Mouse (Mus musculus) olfactory bulb, adult 2 months (tissue): ENCODE data around the gene Mat1a. TPM values are rescaled to one million over a fixed set of nuclear protein-coding genes. Genes with fewer than 3 reads are reported as not detected.

ENCODE experiments used
- H3K27ac ChIP-seq: fragments of 200-500 bp; 2 replicates; pipeline ENCODE4 v1.5.1; 2012; ENCODE audit warnings: low read depth, low read length; ENCODE audit not compliant: insufficient read depth
- H3K4me1 ChIP-seq: fragments of 200-500 bp; 2 replicates; pipeline ENCODE4 v1.6.1; 2012; ENCODE audit warnings: low read length; ENCODE audit not compliant: control insufficient read depth, insufficient read depth
- H3K4me3 ChIP-seq: fragments of 200-500 bp; 2 replicates; pipeline ENCODE4 v1.5.1; 2012; ENCODE audit warnings: mild to moderate bottlenecking, low read depth, low read length, moderate library complexity; ENCODE audit not compliant: insufficient read depth
- CTCF ChIP-seq: fragments of 200-500 bp; IDR thresholded peaks from 2 replicates; pipeline ENCODE4 v1.5.1; 2012; ENCODE audit warnings: low read depth, mild to moderate bottlenecking, low read length, moderate library complexity; ENCODE audit not compliant: insufficient read depth
- POLR2A ChIP-seq: fragments of 200-500 bp; IDR thresholded peaks from 2 replicates; pipeline ENCODE4 v1.6.1; 2012; ENCODE audit warnings: mild to moderate bottlenecking, low read depth, low read length, moderate library complexity; ENCODE audit not compliant: insufficient read depth
- WGBS: fragments of 180-500 bp; shearing (Covaris S2); methylation state at CpG from one replicate; pipeline ENCODE4 v1.1.7; 2018; 5-methylcytosine and 5-hydroxymethylcytosine counted together
- polyA plus RNA-seq: library from polyadenylated mRNA; stranded (reverse); fragments of >200 nt; gene quantifications from 2 replicates; pipeline ENCODE4 v1.2.4, GENCODE M21; 2012; ENCODE audit warnings: low replicate concordance; ENCODE audit not compliant: missing spikeins, insufficient read depth, insufficient read length

Gene Mat1a
- polyA plus RNA-seq, 1 experiment: not detected

DNA sequence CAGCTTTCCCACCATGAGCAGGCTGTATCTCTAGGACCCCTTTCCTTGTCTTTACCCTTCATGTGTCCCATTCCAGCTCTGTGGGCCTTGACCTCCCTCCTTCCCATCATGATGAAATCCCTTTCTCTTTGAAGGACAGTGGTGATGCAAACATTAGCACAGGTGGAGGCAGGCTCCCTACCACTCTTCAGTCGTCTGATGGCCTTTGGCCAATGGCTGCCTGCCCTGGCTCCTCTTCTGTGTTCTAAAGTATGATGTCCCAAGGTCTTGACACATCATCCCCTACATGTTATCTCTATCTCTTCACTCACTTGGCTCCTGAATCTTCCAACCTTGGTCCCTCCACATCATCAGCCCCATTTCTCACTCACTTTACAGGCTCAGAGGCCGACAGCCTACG is 11.4 kb downstream of the Mat1a start:
- Histone ChIP-seq H3K4me1 (no peaks in the 10 kb centered on the region), H3K4me3 (no peak overlapping the region), H3K27ac (no peak overlapping the region)
- no peak for TF ChIP-seq CTCF
- no peak for TF ChIP-seq POLR2A
- 78% methylated on average over 3 of the region's 3 CpGs for WGBS

DNA sequence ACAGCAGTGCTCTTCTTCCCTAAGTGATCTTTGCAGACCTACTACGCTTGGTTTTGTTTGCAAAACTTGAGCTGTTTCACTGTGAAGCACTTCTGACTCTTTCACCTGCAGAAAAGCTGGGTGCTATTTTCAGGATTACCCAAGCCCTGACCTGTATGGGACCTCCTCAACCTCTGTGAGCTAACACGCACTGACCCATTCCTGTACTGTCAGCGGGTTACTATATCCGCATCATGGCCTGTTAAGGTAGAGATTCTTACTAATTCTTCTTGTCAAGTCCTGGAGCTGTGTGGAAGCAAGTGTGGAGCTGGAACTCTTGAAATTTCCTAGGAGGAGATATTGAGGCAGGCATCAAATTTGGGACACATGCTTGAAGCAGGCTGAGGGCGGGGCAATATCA is 19.8 kb downstream of the Mat1a start:
- no peak overlapping the region for H3K27ac ChIP-seq
- H3K4me1 ChIP-seq: no peaks in the 10 kb centered on the region
- TF ChIP-seq POLR2A (no peak), CTCF (no peak)
- H3K4me3 ChIP-seq: no peak overlapping the region
- WGBS: 87% methylated on average over 5 of the region's 5 CpGs

DNA sequence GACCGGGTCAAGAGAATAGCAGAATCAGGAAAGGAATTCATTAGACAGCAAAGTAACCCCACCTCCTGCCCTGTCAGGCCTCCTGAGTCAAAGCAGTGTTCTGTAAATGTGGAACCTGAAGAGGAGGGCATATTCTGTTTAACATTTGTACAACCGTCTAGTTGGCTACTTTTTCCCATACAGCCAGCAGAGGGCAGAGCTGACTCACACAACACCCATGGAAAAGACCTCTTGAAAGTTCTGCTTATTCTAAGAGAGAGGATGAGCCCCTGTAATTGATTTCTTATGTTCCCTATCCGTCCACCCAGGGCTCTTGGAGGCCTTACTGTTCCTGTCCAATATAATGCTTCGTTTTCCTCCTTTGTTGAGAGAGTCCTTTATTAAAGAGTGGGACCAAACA is 23.2 kb downstream of the Mat1a start:
- 21% methylated on average over 4 of the region's 4 CpGs for WGBS
- TF ChIP-seq POLR2A (no peak), CTCF (no peak)

DNA sequence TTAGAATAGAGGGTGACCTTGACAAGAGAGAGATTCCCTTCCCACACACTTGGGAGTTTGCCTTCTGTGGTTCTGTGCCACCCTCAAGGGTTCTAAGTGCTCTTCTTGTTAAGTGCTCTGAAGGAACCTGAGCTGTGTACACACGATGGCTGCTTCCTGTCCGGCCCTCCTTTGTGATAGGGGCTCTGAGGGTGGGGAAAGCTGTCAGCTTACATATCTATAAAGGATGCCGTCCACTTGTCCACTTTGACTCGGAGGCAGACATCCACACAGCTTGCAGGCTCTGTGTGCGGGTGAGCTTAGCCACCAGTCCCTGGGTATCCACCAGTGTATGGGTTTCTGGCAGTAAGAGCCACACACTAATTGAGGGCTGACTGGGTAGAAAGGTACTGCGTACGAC is 26.7 kb downstream of the Mat1a start, which contains the start of gene Sftpa1:
Sftpa1 (plus strand) TSS at position 243 of the 400 bp plus-strand sequence.
- no peak for TF ChIP-seq POLR2A
- TF ChIP-seq CTCF: no peak
- 87% methylated on average over 7 of the region's 7 CpGs for WGBS
- no peak within 1 kb of the TSS for H3K4me3 ChIP-seq
- no peak within 1 kb of the TSS for H3K27ac ChIP-seq
- no peaks in the 10 kb centered on the region for H3K4me1 ChIP-seq

More for the DNA sequence above, 23.2 kb downstream of the Mat1a start:
- Histone ChIP-seq H3K4me1 (no peaks in the 10 kb centered on the region), H3K27ac (no peak overlapping the region), H3K4me3 (no peak overlapping the region)

DNA sequence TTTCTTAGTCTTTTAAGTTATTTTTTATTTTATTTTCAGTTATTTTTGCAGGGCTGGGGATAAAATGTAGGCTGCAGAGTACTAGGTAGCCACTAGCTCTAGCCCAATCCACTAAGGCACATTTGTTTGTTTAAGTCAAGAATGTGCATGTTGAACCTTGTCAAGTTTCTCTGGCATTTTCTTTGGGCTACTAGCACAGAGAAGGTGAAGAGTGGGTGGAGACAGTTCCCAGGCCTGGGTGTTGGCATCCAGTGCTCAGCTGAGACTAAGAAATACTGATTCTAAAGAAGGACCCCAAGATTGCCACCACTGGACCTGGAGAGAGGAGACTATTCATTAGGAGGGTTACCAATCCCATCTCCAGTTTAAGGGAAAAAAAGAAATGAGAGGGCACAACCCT is 32.2 kb downstream of the Mat1a start:
- Histone ChIP-seq H3K27ac (no peak overlapping the region), H3K4me3 (no peak overlapping the region), H3K4me1 (no peaks in the 10 kb centered on the region)
- no peak for TF ChIP-seq CTCF
- TF ChIP-seq POLR2A: no peak

DNA sequence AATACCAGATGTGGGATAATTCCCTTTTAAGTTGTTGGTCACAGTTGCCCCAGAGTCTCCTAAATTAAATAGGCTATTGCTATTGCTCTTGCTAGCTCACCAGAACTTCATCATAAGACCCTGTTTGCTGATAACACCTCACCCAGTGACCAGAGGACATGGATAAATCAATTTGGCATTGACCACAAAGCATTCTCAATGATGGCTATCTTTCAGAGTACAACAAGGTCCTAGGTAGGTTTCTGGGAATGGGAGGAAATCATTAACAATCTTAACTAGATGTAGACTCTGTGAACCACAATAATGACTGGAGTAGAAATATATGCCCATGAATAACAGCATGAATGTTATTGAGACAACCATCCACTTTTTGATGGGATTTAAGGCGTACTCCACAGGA is 35.9 kb downstream of the Mat1a start:
- TF ChIP-seq CTCF (no peak), POLR2A (no peak)
- no peak overlapping the region for H3K4me3 ChIP-seq
- 85% methylated on average over 1 of the region's 1 CpGs for WGBS
- no peaks in the 10 kb centered on the region for H3K4me1 ChIP-seq
- H3K27ac ChIP-seq: no peak overlapping the region

DNA sequence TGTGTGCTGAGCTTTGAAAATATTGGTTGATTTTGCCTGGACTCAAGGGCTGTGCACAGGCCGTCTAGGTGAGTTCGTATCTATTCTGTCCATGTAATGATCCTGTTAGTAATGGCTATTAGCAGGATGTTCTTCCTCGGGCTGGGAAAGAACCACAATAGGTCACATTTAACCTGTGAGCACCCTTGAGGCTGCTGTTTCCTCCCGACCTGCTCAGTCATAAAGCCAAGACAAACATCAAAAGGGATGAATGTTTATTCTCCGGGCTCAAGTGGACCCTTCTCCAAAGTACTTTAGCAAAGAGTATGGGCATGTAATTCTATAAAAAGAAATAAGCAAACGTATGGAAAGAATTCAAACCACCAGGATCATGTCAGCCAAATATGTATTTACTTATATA is 41.2 kb downstream of the Mat1a start:
- H3K4me3 ChIP-seq: no peak overlapping the region
- 75% methylated on average over 6 of the region's 6 CpGs for WGBS
- TF ChIP-seq CTCF (no peak), POLR2A (no peak)
- no peak overlapping the region for H3K27ac ChIP-seq
- H3K4me1 ChIP-seq: no peaks in the 10 kb centered on the region

DNA sequence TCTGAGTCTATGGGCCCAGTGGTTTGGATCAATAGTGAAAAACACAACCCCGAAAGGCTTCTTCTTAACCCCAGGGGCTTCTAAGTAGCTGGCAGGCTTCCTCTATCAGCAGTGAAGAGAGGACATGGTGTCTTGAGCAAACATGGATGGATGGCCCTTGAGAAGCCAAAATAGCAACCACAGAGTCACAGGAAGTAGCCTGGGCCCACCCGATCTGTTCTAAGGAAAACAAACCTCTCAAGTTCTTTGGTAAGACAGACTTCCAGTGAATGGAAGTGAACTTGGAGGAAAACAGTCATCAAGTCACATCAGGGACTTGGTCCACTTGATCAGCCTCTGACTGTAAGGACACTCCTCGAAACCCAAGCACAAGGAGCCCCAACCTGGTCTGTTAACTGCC is 42.1 kb downstream of the Mat1a start:
- no peak for TF ChIP-seq CTCF
- no peak for TF ChIP-seq POLR2A
- no peaks in the 10 kb centered on the region for H3K4me1 ChIP-seq
- H3K4me3 ChIP-seq: no peak overlapping the region
- H3K27ac ChIP-seq: no peak overlapping the region
- 87% methylated on average over 3 of the region's 3 CpGs for WGBS

DNA sequence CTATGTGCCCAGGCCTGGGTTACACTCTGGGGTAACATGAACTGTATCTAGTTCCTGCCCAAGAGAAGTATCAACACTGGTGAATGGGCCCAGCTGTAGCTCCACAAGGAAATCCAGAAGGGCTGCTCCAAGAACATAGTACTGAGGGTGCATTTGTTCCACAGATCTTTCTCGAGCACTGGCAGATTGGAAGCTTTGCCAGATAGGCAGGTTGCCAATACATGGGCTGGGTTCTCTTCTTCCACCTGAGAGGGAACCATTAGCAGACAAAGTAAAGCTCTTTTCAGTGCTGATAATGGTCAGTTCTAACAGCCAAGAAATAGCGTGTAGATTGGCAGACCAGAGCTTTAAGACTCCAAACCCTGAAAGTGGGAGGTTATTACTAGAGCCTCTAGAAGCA is 42.5 kb downstream of the Mat1a start:
- H3K4me3 ChIP-seq: no peak overlapping the region
- no peaks in the 10 kb centered on the region for H3K4me1 ChIP-seq
- TF ChIP-seq CTCF (no peak), POLR2A (no peak)
- no peak overlapping the region for H3K27ac ChIP-seq
- 53% methylated on average over 2 of the region's 2 CpGs for WGBS
